Mouse (Mus musculus) ES-E14 (cell line): ENCODE measurements around the gene Ap1s3. TPM values are rescaled to one million over a fixed set of nuclear protein-coding genes. Genes with fewer than 3 reads are reported as not detected.

Experiments used
- DNase-seq: peaks from one replicate; pipeline ENCODE4 v3.0.0-alpha.2; 2013; ENCODE audit warnings: low read depth, low spot score
- H3K27ac ChIP-seq: 2 replicates; pipeline ENCODE4 v1.5.1; 2012; ENCODE audit warnings: low read depth, mild to moderate bottlenecking, low read length, moderate library complexity, mixed read lengths; ENCODE audit not compliant: poor library complexity, insufficient read depth, severe bottlenecking
- H3K36me3 ChIP-seq: 2 replicates; pipeline ENCODE4 v1.6.1; 2012; ENCODE audit warnings: mild to moderate bottlenecking, low read length, moderate library complexity, mixed read lengths; ENCODE audit not compliant: control insufficient read depth, poor library complexity, insufficient read depth, severe bottlenecking
- H3K4me1 ChIP-seq, 2 experiments: fragments of 150-350 bp in 1 of 2; sonication (generic) in 1 of 2; 2 replicates each; pipeline ENCODE4 v1.6.1; 2012; ENCODE audit warnings: low read length in 2 of 2, mild to moderate bottlenecking in 1 of 2, mixed read lengths in 1 of 2; ENCODE audit not compliant: control insufficient read depth in 2 of 2, insufficient read depth in 2 of 2, poor library complexity in 1 of 2
- H3K4me3 ChIP-seq, 2 experiments: fragments of 150-350 bp in 1 of 2; sonication (generic) in 1 of 2; 2 replicates each; pipeline ENCODE4 v1.5.1; 2012; ENCODE audit warnings: low read length in 2 of 2, low read depth in 1 of 2, mild to moderate bottlenecking in 1 of 2, mixed read lengths in 1 of 2; ENCODE audit not compliant: insufficient read depth in 1 of 2, poor library complexity in 1 of 2, severe bottlenecking in 1 of 2
- H3K9ac ChIP-seq: 2 replicates; pipeline ENCODE4 v1.6.1; 2012; ENCODE audit warnings: low read depth, mild to moderate bottlenecking, low read length, mixed read lengths; ENCODE audit not compliant: poor library complexity, insufficient read depth, severe bottlenecking
- H3K9me3 ChIP-seq: fragments of 150-350 bp; sonication (generic); 2 replicates; pipeline ENCODE4 v1.6.1; 2012; ENCODE audit warnings: low read depth, mild to moderate bottlenecking, low read length; ENCODE audit not compliant: control insufficient read depth, insufficient read depth
- CHD2 ChIP-seq: IDR thresholded peaks from 2 replicates; pipeline ENCODE4 v1.6.1; 2014; ENCODE audit warnings: mild to moderate bottlenecking, low read depth, low read length, inconsistent platforms
- HCFC1 ChIP-seq: IDR thresholded peaks from 2 replicates; pipeline ENCODE4 v1.6.1; 2012; ENCODE audit warnings: low read length, inconsistent platforms, borderline replicate concordance; ENCODE audit not compliant: insufficient read depth
- MAFK ChIP-seq: IDR thresholded peaks from 2 replicates; pipeline ENCODE4 v1.6.1; 2014; ENCODE audit warnings: mild to moderate bottlenecking, low read depth, low read length, inconsistent platforms; ENCODE audit not compliant: insufficient read depth
- ZC3H11A ChIP-seq: IDR thresholded peaks from 2 replicates; pipeline ENCODE4 v1.6.1; 2012; ENCODE audit warnings: low read depth, mild to moderate bottlenecking, inconsistent platforms, low read length, borderline replicate concordance
- ZNF384 ChIP-seq: IDR thresholded peaks from 2 replicates; pipeline ENCODE4 v1.6.1; 2012; ENCODE audit warnings: low read depth, low read length, inconsistent platforms
- in situ Hi-C, 2 experiments: fragments of 600-800 bp; cut with MboI; formaldehyde crosslinking; loops; one replicate each; pipeline ENCODE4 v1.15.1; 2025; ENCODE audit warnings: low sequenced_read_pairs in 2 of 2, inconsistent platforms in 1 of 2; ENCODE audit not compliant: unreplicated experiment in 2 of 2
- total RNA-seq: library from RNA; depleted of rRNA; stranded (reverse); fragments of 300-350 nt; gene quantifications from 2 replicates; pipeline ENCODE4 v1.2.3, GENCODE M21; 2012

Gene Ap1s3
- total RNA-seq, 1 experiment, result 4.7 TPM

- H3K27ac ChIP-seq, result no peak overlapping the region
- TF ChIP-seq MAFK, result no peak
- no peaks in the 10 kb centered on the region for H3K9me3 ChIP-seq
- in situ Hi-C loops, result loop anchor here in 1 of 2 experiments (25.0 kb wide), 1 partner anchor 955 kb away; no protein-coding TSS in a partner anchor
- no peaks in the 10 kb centered on the region for H3K4me1 ChIP-seq
- DNase-seq, result no peak
- no peak overlapping the region for H3K9ac ChIP-seq
- no peaks in the 10 kb centered on the region for H3K36me3 ChIP-seq
- no peak overlapping the region for H3K4me3 ChIP-seq
Measured at GRCm38 (mm10) chr1:79692482-79692881, 20.7 kb upstream of the Ap1s3 start.

DNA sequence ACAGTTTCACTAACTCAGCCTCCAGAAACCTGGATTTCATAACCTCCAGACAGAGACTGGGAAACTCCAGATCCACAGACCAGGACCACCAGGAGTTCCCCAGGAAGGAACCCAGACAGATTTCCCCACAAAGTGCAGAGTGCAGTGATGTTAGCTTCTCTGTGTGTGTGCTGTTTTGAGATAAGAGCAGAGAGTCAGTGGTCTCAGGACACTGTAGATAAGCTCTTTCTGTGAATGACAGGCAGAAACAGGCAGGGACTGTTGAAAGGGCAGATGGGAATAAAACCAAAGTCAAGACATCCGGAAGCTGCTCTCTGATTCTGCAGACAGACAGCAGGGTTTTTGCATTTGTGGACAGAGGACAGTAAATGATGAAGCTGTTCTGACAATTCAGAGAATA lies 15.5 kb upstream of the Ap1s3 start:
- DNase-seq, result no peak
- Histone ChIP-seq H3K9ac (no peak overlapping the region), H3K4me3 (no peak overlapping the region), H3K36me3 (no peaks in the 10 kb centered on the region), H3K27ac (no peak overlapping the region), H3K9me3 (no peaks in the 10 kb centered on the region), H3K4me1 (no peaks in the 10 kb centered on the region)
- in situ Hi-C loops, result loop anchor here in 1 of 2 experiments (25.0 kb wide), 1 partner anchor 950 kb away; no protein-coding TSS in a partner anchor
- TF ChIP-seq HCFC1 (no peak), MAFK (no peak), ZC3H11A (no peak), ZNF384 (no peak), CHD2 (no peak)

DNA sequence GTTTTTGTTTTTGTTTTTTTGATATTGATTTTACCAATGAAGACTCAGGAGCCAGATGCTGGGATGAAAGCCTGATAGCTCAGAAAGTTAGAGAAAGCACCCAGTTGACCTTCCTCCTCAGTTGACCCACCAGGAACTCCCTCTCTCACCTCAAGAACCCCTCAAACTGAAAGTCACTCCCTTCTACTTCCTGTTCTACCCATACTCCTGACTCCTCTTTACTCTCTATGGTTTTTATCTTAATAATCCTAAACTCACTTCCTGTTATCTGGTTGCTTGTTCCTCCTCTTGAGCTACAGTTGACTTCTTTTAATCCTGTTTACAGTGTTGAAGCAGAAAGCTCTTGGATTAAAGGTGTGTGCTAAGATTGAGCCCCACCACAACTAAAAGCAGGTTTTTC lies 12.3 kb upstream of the Ap1s3 start:
- no peak for TF ChIP-seq MAFK
- no peak for TF ChIP-seq ZC3H11A
- no peak for TF ChIP-seq CHD2
- TF ChIP-seq ZNF384, result no peak
- TF ChIP-seq HCFC1, result no peak
- no peaks in the 10 kb centered on the region for H3K36me3 ChIP-seq
- no peaks in the 10 kb centered on the region for H3K4me1 ChIP-seq
- no peaks in the 10 kb centered on the region for H3K9me3 ChIP-seq
- no peak for DNase-seq
- no peak overlapping the region for H3K27ac ChIP-seq
- H3K9ac ChIP-seq, result no peak overlapping the region
- in situ Hi-C loops, result loop anchor here in 1 of 2 experiments (25.0 kb wide), 1 partner anchor 947 kb away; no protein-coding TSS in a partner anchor
- no peak overlapping the region for H3K4me3 ChIP-seq

- in situ Hi-C loops, result loop anchor here in 1 of 2 experiments (25.0 kb wide), 1 partner anchor 946 kb away; no protein-coding TSS in a partner anchor
- no peak overlapping the region for H3K4me3 ChIP-seq
- H3K9me3 ChIP-seq, result no peaks in the 10 kb centered on the region
- no peaks in the 10 kb centered on the region for H3K4me1 ChIP-seq
- no peak for DNase-seq
- no peak overlapping the region for H3K9ac ChIP-seq
- no peak overlapping the region for H3K27ac ChIP-seq
- peak; percentile 36; the same call in 1 of the 2 replicates for TF ChIP-seq MAFK
- TF ChIP-seq ZC3H11A, result 0 out of 2 replicates have a peak, but pooled peaks have one; percentile 31
- TF ChIP-seq HCFC1, result no peak
- no peak for TF ChIP-seq CHD2
- TF ChIP-seq ZNF384, result peak; percentile 99
- no peaks in the 10 kb centered on the region for H3K36me3 ChIP-seq
Measured at GRCm38 (mm10) chr1:79682936-79683335, 11.2 kb upstream of the Ap1s3 start.

DNA sequence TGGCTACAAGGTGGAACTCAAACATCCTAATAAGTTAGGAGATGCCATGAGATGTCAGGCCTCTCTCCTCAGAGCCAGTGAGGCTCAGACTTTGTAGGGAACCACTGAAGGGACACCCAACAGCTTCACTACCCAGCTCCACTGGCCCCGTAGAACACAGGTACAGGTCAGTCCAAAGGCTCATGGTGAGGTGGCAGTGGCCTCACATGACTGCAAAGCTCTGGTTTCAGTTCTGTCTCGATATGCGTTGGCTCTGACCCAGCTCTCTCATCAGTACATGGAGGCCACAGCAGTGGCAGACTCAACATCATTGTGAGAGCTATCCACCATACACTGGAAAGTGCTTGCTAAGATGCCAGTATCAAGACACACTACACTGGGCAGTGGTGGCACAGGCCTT lies 9.0 kb upstream of the Ap1s3 start:
- Histone ChIP-seq H3K9me3 (no peaks in the 10 kb centered on the region), H3K9ac (no peak overlapping the region), H3K27ac (no peak overlapping the region), H3K4me3 (no peak overlapping the region), H3K36me3 (no peaks in the 10 kb centered on the region), H3K4me1 (no peaks in the 10 kb centered on the region)
- no peak for DNase-seq
- TF ChIP-seq ZC3H11A, result no peak
- no peak for TF ChIP-seq MAFK
- no peak for TF ChIP-seq ZNF384
- no peak for TF ChIP-seq HCFC1
- TF ChIP-seq CHD2, result no peak
- in situ Hi-C loops, result loop anchor here in 1 of 2 experiments (25.0 kb wide), 1 partner anchor 943 kb away; no protein-coding TSS in a partner anchor
